Mouse (Mus musculus) stomach, postnatal 0 days (tissue): ENCODE results near the gene Myo5c.
A peak's percentile ranks its signal among the peaks of the same experiment; 100 is the strongest.

ENCODE experiments used
- CTCF ChIP-seq: IDR thresholded peaks from 2 replicates; pipeline ENCODE4 v1.5.1; 2016; ENCODE audit warnings: antibody characterized with exemption, low read depth, mild to moderate bottlenecking, moderate library complexity
- EP300 ChIP-seq: optimal IDR thresholded peaks from 2 replicates; pipeline ENCODE3; 2016; ENCODE audit warnings: antibody characterized with exemption

DNA sequence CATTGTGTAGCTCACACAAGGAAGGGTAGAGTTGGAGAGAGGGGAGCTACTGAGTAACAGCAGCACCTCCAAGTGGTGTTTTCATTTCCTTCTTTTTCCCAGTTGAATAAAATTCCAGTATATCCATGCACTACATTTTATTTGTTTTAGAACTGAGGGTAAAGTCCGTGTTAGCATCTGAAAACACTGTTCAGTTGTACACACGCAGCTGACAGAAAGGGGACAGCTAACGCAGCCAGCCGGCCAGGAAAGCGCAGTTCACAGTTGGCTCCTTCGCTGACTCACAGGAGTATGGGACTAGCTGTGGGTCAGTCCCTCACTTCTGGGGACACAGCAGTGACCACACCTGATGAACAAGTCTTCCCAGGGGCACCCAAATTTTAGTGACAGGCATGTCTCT is 35.3 kb downstream of the Myo5c start:
- TF ChIP-seq EP300, result no peak
- peak; percentile 36; the same call in 1 of the 2 replicates for TF ChIP-seq CTCF
